Mouse (Mus musculus) liver, embryonic 14.5 days (tissue): ENCODE measurements around the gene Pdhb. TPM values are rescaled to one million over a fixed set of nuclear protein-coding genes. Genes with fewer than 3 reads are reported as not detected.

Source experiments
- ATAC-seq: fragments of 200-750 bp; cut with Nextera tagmentation; 2 replicates; pipeline ENCODE4 v1.8.0; 2017; ENCODE audit warnings: moderate number of reproducible peaks, mild to moderate bottlenecking, moderate library complexity; ENCODE audit not compliant: insufficient read depth
- DNase-seq, 3 experiments: peaks; one replicate each; pipeline ENCODE4 v3.0.0-alpha.2; 2012 to 2013; ENCODE audit warnings: low read depth in 3 of 3, low spot score in 3 of 3
- H3K27ac ChIP-seq: fragments of 300-500 bp; sonication (generic); 2 replicates; pipeline ENCODE4 v1.5.1; 2014; ENCODE audit warnings: moderate library complexity, mild to moderate bottlenecking, control low read depth, inconsistent platforms
- H3K27me3 ChIP-seq: fragments of 300-500 bp; sonication (generic); 2 replicates; pipeline ENCODE4 v1.6.1; 2014; ENCODE audit warnings: mild to moderate bottlenecking, low read length, moderate library complexity; ENCODE audit not compliant: control insufficient read depth, insufficient read depth
- H3K36me3 ChIP-seq: fragments of 300-500 bp; sonication (generic); replicated peaks from 2 replicates; pipeline ENCODE4 v1.6.1; 2014; ENCODE audit warnings: low read depth; ENCODE audit not compliant: control insufficient read depth, insufficient read depth
- H3K4me1 ChIP-seq, 2 experiments: fragments of 200-500 bp in 1 of 2; fragments of 300-500 bp in 1 of 2; sonication (generic) in 1 of 2; replicated peaks; 2 replicates each; pipeline ENCODE4 v1.6.1; 2012 to 2014; ENCODE audit warnings: antibody characterized with exemption in 1 of 2, inconsistent platforms in 1 of 2, low read length in 1 of 2; ENCODE audit not compliant: control insufficient read depth in 2 of 2, insufficient read depth in 2 of 2
- H3K4me2 ChIP-seq: fragments of 300-500 bp; sonication (generic); 2 replicates; pipeline ENCODE4 v1.6.1; 2014; ENCODE audit warnings: low read depth, mild to moderate bottlenecking, control low read depth, moderate library complexity
- H3K4me3 ChIP-seq, 2 experiments: fragments of 200-500 bp in 1 of 2; fragments of 300-500 bp in 1 of 2; sonication (generic) in 1 of 2; 2 replicates each; pipeline ENCODE4 v1.5.1; 2012 to 2014; ENCODE audit warnings: low read depth in 2 of 2, low read length in 2 of 2, mild to moderate bottlenecking in 2 of 2, control low read depth in 1 of 2, inconsistent platforms in 1 of 2, moderate library complexity in 1 of 2; ENCODE audit not compliant: insufficient read depth in 1 of 2
- H3K9ac ChIP-seq: fragments of 300-500 bp; sonication (generic); replicated peaks from 2 replicates; pipeline ENCODE4 v1.6.1; 2014; ENCODE audit warnings: mild to moderate bottlenecking, control low read depth, moderate library complexity
- H3K9me3 ChIP-seq: fragments of 300-500 bp; sonication (generic); 2 replicates; pipeline ENCODE4 v1.6.1; 2016; ENCODE audit warnings: low read length, mixed read lengths; ENCODE audit not compliant: control insufficient read depth
- CTCF ChIP-seq: IDR thresholded peaks from 2 replicates; pipeline ENCODE4 v1.5.1; 2016; ENCODE audit warnings: antibody characterized with exemption, low read depth, control low read depth
- EP300 ChIP-seq: IDR thresholded peaks from 2 replicates; pipeline ENCODE4 v1.6.1; 2016; ENCODE audit warnings: antibody characterized with exemption, low read depth
- WGBS: fragments of 180-500 bp; shearing (Covaris S2); extraction: QIAGEN DNeasy Blood & Tissue Kit; methylation state at CpG from one replicate; pipeline ENCODE4 v1.1.7; 2014; ENCODE audit not compliant: insufficient replicate concordance; 5-methylcytosine and 5-hydroxymethylcytosine counted together
- polyA plus RNA-seq, 2 experiments: library from polyadenylated mRNA; depleted of rRNA in 1 of 2; stranded (reverse) in 1 of 2; unstranded in 1 of 2; fragments of >200 nt; fragmentation: Nextera tagmentation in 1 of 2; extraction: Ambion mirVana in 1 of 2; gene quantifications; 2 replicates each; pipeline versions ENCODE4 v1.2.1 to v1.2.3; 2012 to 2014

Pdhb gene
- polyA plus RNA-seq, 2 experiments, result 74.9 to 119 TPM

DNA sequence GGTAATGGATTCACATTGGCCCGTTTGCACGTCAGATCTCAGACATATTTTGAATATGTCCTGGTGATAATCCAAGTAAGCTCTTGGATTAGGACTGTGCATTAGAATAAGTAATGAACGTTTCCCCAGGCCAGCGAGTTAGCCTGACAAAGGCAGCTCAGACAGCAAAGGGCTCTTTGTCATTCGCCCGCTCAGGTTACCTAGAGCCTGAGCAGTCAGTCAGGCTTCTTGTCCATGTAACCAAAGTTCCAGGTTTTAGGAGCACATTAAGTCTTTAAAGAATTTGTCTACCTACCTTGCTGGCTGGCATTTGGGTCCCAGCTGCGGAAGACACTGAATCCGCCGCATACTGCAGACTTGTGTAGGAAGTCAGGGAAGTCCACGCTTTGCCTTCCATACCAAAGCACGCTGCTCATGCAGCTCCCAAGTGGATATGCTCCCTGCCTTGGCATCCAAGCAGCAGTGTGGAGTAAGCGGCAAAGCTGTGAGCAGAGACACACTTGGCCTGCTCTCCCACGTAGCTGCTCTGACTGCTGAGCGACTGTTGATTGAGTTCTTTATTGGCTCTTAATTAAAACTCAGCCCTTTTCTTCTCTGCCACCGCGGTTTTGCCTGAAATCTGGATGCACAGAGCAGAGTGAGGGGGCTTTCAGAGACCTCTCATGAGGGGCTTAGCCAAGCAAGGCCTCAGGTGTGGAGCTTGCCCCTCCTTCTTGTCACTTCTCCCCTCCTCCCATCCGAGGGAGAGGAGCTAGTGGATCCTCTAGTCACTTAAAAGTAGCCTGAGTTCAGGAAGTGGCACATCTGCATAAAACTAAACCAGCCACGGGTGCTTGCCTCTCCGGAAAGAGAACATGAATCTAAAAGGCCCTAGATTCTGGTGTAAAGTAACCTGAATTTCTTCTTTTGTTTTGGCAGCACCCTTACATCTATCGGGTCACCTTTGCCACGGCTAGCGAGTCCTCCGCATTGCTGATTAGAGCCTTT, 32.8 kb downstream of the Pdhb start:
- H3K4me3 ChIP-seq, result no peak overlapping the region
- H3K4me1 ChIP-seq, result no peaks in the 10 kb centered on the region
- DNase-seq (no peak), ATAC-seq (no peak)
- no peak overlapping the region for H3K4me2 ChIP-seq
- no peak overlapping the region for H3K9ac ChIP-seq
- no peaks in the 10 kb centered on the region for H3K9me3 ChIP-seq
- WGBS, result 71% methylated on average over 23 of the region's 23 CpGs
- TF ChIP-seq CTCF (no peak), EP300 (no peak)
- H3K36me3 ChIP-seq, result no peaks in the 10 kb centered on the region; the same call in 1 of the 2 replicates
- no peak overlapping the region for H3K27ac ChIP-seq
- no peaks in the 10 kb centered on the region for H3K27me3 ChIP-seq

DNA sequence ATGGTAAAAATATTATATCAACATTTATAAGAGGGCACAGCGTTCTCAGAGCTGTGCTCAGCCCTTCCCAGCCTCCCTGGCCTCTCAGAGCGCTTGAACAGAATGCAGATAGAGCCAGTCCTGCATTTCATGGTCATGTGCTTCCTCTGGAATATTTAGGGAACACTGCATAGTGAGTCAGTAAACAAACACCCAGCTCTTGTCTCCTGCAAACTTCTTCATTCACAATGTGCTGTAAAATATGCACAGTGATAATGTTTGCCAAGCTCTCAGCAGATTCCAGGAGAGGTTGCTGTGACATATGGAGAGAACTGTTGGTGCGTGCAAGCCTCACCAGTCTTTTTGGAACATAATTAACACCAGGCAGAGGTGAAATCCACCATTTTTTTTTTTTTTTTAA, 37.7 kb downstream of the Pdhb start:
- DNase-seq, result no peak
- Histone ChIP-seq H3K9me3 (no peaks in the 10 kb centered on the region), H3K4me1 (no peaks in the 10 kb centered on the region; a peak in 1 of 4 replicates), H3K4me3 (no peak overlapping the region), H3K4me2 (no peak overlapping the region), H3K27ac (no peak overlapping the region), H3K36me3 (no peaks in the 10 kb centered on the region), H3K27me3 (no peaks in the 10 kb centered on the region), H3K9ac (no peak overlapping the region)
- WGBS, result 64% methylated on average over 3 of the region's 3 CpGs
- TF ChIP-seq CTCF (no peak), EP300 (no peak)
- ATAC-seq, result no peak

GRCm38 (mm10) chr14:8134234-8134633, 38.6 kb downstream of the Pdhb start:
- no peak overlapping the region for H3K9ac ChIP-seq
- H3K4me3 ChIP-seq, result no peak overlapping the region
- no peak overlapping the region for H3K27ac ChIP-seq
- H3K4me1 ChIP-seq, result no peaks in the 10 kb centered on the region; a peak in 1 of 4 replicates
- H3K27me3 ChIP-seq, result no peaks in the 10 kb centered on the region
- WGBS, result 52% methylated on average over 2 of the region's 2 CpGs
- TF ChIP-seq EP300 (no peak), CTCF (no peak)
- H3K9me3 ChIP-seq, result no peaks in the 10 kb centered on the region
- ATAC-seq (no peak), DNase-seq (no peak)
- H3K4me2 ChIP-seq, result no peak overlapping the region
- H3K36me3 ChIP-seq, result no peaks in the 10 kb centered on the region

GRCm38 (mm10) chr14:8132789-8133188, 40.0 kb downstream of the Pdhb start:
- no peak for DNase-seq
- 40% methylated on average over 8 of the region's 8 CpGs for WGBS
- H3K4me3 ChIP-seq, result no peak overlapping the region
- H3K9me3 ChIP-seq, result no peaks in the 10 kb centered on the region
- no peak for TF ChIP-seq EP300
- TF ChIP-seq CTCF, result no peak
- ATAC-seq, result no peak
- H3K9ac ChIP-seq, result no peak overlapping the region
- no peaks in the 10 kb centered on the region for H3K36me3 ChIP-seq
- H3K4me2 ChIP-seq, result no peak overlapping the region
- H3K27ac ChIP-seq, result no peak overlapping the region
- no peaks in the 10 kb centered on the region for H3K27me3 ChIP-seq
- no peaks in the 10 kb centered on the region; a peak in 1 of 4 replicates for H3K4me1 ChIP-seq

DNA sequence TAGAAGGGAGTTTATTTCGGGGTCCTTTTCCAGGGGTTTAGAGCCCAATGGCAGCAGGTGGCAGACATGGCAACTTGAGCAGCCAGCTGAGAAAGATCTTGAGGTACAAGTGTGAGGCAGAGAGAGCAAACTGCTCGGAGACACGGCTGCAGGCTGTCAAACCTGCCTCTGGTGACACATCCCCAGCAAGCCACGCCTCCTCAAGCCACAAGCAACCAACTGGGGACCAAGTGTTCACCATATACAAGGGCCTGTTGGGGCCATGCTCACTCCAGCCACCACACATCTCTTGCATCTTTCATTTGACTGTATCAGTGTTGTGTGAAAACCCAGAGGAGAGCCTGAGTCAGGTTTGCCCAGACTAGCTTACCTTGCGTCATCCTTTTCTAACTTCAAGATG, 44.9 kb downstream of the Pdhb start:
- ATAC-seq, result no peak
- Histone ChIP-seq H3K27me3 (no peaks in the 10 kb centered on the region), H3K4me3 (no peak overlapping the region), H3K27ac (no peak overlapping the region), H3K36me3 (no peaks in the 10 kb centered on the region), H3K9me3 (no peaks in the 10 kb centered on the region), H3K4me2 (no peak overlapping the region), H3K4me1 (no peaks in the 10 kb centered on the region), H3K9ac (no peak overlapping the region)
- TF ChIP-seq CTCF (no peak), EP300 (no peak)
- WGBS, result 57% methylated on average over 5 of the region's 5 CpGs
- DNase-seq, result no peak
